Mouse (Mus musculus) yolk sac, embryonic 10.5 days (tissue): ENCODE data around the gene Dync1li2.

ENCODE experiments used
- DNase-seq: peaks from one replicate; pipeline ENCODE4 v3.0.0-alpha.2; 2017; ENCODE audit warnings: low spot score

Dync1li2 gene

DNA sequence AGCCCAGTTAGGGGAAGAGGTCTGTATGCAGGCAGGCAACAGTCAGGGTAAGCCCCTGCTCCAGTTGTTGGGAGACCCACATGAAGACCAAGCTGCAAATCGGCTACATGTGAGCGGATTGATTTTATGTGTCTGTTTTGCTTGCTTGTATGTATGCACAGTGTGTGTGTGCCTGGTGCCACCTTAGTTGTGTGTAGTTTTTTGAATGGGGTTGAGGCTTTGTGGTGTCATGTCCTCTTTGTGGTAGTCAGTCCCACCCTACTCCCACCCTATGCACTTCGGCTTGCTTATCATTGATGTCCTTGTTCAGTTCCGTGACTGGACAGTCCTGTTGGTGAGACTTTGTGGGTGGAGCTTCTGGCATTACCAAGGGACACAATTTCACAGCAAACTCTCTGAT lies 29.1 kb downstream of the Dync1li2 start:
- DNase-seq: no peak

GRCm38 (mm10) chr8:104412805-104413532 lies 29.9 kb downstream of the Dync1li2 start:
- DNase-seq: peak; percentile 43

GRCm38 (mm10) chr8:104411972-104412371 lies 30.9 kb downstream of the Dync1li2 start:
- DNase-seq: no peak

DNA sequence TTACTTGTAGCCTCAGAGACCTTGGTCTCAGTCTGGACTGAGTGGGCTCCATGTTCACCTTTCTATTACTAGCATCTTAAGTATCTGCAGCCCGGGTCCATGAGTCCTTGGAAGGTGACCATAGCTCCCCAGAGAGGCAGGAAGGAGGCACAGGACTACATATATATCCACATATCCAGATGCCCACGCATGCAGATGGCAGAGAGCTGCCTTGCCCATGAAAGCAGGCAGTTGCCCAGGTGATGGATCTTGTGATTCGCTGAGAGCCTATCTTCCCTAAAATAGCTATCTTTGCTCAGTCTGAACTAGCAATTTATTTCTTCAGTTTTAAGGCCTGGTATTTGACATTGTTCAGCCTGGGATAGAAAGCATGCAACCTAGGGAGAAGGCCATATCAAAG lies 31.4 kb downstream of the Dync1li2 start:
- no peak for DNase-seq

DNA sequence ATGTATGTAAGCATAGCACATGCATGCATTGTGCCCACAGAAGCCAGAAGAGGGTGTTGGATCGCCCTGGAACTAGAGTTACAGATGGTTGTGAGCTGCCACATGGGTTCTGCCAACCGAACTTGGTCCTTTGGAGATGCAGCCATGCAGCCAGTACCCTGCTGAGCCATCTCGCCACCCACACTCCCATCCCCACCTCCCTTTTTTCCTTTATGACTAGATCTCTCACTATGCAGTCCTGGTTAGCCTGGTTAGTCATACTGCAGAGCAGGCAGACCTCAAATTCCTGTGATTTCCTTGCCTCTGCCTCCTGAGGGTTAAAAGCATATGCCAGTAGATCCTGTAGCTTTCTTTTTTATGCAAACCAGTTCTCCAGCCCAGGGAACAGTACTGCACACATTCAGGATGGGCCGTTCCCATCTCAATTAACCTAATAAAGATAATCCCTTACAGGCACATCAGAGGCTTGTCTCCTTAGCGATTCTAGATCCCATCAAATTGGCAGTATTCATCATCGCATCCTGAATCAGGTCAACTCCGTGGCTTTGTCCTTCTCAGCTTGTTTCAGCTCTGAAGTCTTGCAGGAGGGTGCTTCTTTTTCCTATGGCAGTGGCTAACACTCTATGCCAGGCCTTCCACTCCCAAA lies 32.1 kb downstream of the Dync1li2 start:
- no peak for DNase-seq

DNA sequence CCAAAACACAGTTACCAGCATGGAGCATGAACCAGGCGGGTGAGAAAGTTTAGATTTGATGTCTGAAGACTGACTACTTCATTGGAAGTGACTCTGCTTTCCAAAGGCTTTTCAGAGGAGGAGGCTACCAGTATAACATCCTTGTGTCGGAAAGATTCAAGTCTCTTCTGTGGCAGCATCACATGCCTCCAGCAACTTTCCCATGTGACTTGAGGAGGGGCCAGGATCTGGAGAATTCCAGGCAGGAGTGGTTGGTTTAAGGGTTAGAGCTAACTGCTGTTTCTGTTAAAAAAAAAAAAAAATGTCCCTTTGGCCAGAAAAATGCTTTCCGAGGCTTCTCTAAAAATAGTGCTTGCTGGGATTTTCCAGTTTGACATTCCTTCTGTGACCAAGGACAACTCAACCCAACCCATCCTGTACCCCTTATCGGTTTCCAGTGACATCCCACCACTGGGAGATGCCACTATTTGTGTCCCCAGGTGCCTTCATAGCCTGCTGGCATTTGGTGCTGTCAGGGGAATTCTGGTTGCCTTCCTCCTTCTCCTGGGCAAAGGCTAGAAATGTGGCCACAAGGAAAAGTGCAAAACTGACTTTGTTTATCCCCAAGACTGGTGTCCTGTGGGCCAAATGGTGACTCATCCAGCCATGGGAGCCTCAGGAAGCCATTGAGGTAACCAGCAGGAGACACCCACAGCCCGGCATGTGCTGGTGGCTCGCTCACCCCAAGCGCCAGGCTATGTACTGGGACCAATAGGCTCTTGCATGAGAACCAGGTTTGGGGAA lies 34.3 kb downstream of the Dync1li2 start:
- DNase-seq: no peak

- no peak for DNase-seq
Observed at GRCm38 (mm10) chr8:104406340-104407128, 36.3 kb downstream of the Dync1li2 start.

- DNase-seq: no peak
Observed at GRCm38 (mm10) chr8:104405430-104406187, 37.2 kb downstream of the Dync1li2 start.

DNA sequence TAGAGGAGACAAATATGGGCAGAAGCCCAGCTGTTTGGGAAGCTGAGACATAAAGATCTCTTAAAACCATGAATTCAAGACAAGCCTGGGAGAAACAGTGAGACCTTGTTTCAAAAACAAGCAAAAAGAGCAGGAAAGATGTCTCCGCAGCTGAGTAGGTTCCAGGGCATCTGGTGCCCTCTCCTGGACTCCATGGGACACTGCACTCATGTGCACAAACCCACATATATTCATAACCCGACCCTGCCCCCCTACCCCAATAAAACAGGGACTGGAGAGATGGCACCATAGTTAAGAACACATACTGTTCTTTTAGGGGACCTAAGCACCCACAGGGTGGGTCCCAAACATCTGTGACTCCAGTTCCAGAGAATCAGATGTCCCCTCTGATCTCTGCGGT lies 39.3 kb downstream of the Dync1li2 start:
- DNase-seq: no peak

- DNase-seq: peak; percentile 79
Observed at GRCm38 (mm10) chr8:104395703-104396357, 47.0 kb downstream of the Dync1li2 start, which contains the start of gene Cmtm4. Gene Cmtm4 (minus strand): TSS chr8:104395807.

- peak; percentile 54 for DNase-seq
Observed at GRCm38 (mm10) chr8:104394801-104395702, 47.8 kb downstream of the Dync1li2 start.

- DNase-seq: peak; percentile 54
Observed at GRCm38 (mm10) chr8:104393767-104394166, 49.1 kb downstream of the Dync1li2 start.

GRCm38 (mm10) chr8:104393139-104393538 lies 49.7 kb downstream of the Dync1li2 start:
- no peak for DNase-seq

GRCm38 (mm10) chr8:104390245-104390644 lies 52.6 kb downstream of the Dync1li2 start:
- DNase-seq: peak; percentile 59

DNA sequence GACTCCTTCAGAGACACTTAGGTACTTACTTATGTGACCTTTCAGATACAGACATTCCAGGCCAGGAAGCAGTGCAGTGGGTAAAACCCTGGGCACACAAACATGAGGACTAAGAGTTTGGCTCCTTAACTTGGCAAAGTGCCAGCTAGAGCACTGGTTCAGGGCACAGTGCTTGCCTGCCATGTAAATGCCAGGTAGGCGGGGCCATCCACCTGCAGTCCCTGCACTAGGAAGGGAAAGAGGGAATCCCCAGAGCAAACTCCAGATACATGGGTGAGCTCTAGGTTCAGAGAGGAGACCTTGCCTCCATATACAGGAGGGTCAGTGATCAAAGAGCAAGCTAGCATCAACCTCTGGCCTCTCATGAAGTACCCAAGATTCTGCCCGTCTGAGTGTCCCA lies 54.9 kb downstream of the Dync1li2 start:
- DNase-seq: no peak

- DNase-seq: no peak
Observed at GRCm38 (mm10) chr8:104387501-104387900, 55.3 kb downstream of the Dync1li2 start.

- DNase-seq: no peak
Observed at GRCm38 (mm10) chr8:104386693-104387092, 56.2 kb downstream of the Dync1li2 start.

DNA sequence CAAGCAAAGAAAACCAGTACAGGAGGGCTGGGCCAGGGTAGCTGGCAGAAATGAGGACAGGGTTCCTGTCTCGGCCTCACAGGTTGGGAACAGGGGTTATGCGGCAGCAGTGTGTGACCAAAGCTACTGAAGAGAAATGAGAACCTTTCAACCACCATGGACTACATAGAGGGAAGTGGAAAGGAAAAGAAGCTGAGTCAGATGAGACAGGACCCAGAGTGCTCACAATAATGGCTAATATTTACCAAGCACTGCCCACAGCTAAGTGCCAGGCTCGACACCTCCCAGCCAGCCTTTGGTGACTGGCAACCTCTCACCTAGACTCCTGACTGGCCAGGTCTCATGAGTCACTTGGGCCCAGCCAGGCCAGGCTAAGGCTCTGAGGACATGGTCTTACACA lies 58.9 kb downstream of the Dync1li2 start:
- DNase-seq: no peak

- no peak for DNase-seq
Observed at GRCm38 (mm10) chr8:104383296-104383695, 59.6 kb downstream of the Dync1li2 start.

- DNase-seq: no peak
Observed at GRCm38 (mm10) chr8:104380961-104381411, 61.9 kb downstream of the Dync1li2 start.
